Mouse (Mus musculus) neural tube, embryonic 13.5 days (tissue): Measurements from ENCODE around the gene Syndig1. TPM values are rescaled to one million over a fixed set of nuclear protein-coding genes. Genes with fewer than 3 reads are reported as not detected.
A peak's percentile ranks its signal among the peaks of the same experiment; 100 is the strongest.

Experiments
- ATAC-seq: fragments of 200-750 bp; cut with Nextera tagmentation; 2 replicates; pipeline ENCODE4 v1.8.0; 2017; ENCODE audit warnings: low read depth, mild to moderate bottlenecking, moderate TSS enrichment, moderate library complexity
- H3K27ac ChIP-seq: fragments of 300-500 bp; sonication (generic); replicated peaks from 2 replicates; pipeline ENCODE4 v1.5.1; 2015; ENCODE audit warnings: moderate library complexity, mild to moderate bottlenecking, inconsistent platforms
- H3K27me3 ChIP-seq: fragments of 300-500 bp; sonication (generic); 2 replicates; pipeline ENCODE4 v1.6.1; 2015; ENCODE audit warnings: mild to moderate bottlenecking, inconsistent platforms
- H3K36me3 ChIP-seq: fragments of 300-500 bp; sonication (generic); 2 replicates; pipeline ENCODE4 v1.6.1; 2015; ENCODE audit warnings: mild to moderate bottlenecking, inconsistent platforms
- H3K4me1 ChIP-seq: fragments of 300-500 bp; sonication (generic); replicated peaks from 2 replicates; pipeline ENCODE4 v1.6.1; 2015; ENCODE audit warnings: inconsistent platforms
- H3K4me2 ChIP-seq: fragments of 300-500 bp; sonication (generic); 2 replicates; pipeline ENCODE4 v1.6.1; 2015; ENCODE audit warnings: inconsistent platforms, mild to moderate bottlenecking, moderate library complexity
- H3K4me3 ChIP-seq: fragments of 300-500 bp; sonication (generic); 2 replicates; pipeline ENCODE4 v1.5.1; 2015; ENCODE audit warnings: mild to moderate bottlenecking, inconsistent platforms
- H3K9ac ChIP-seq: fragments of 300-500 bp; sonication (generic); 2 replicates; pipeline ENCODE4 v1.6.1; 2015; ENCODE audit warnings: moderate library complexity, mild to moderate bottlenecking, inconsistent platforms
- H3K9me3 ChIP-seq: fragments of 300-500 bp; sonication (generic); 2 replicates; pipeline ENCODE4 v1.6.1; 2016; ENCODE audit warnings: inconsistent platforms
- whole genome bisulfite sequencing: fragments of 180-500 bp; shearing (Covaris S2); methylation state at CpG from one replicate; pipeline ENCODE4 v1.1.7; 2015; 5-methylcytosine and 5-hydroxymethylcytosine counted together
- polyA plus RNA-seq: library from polyadenylated mRNA; unstranded; fragments of >200 nt; fragmentation: Nextera tagmentation; extraction: Ambion mirVana; gene quantifications from 2 replicates; pipeline ENCODE4 v1.2.1, GENCODE M21; 2015

Gene Syndig1
- polyA plus RNA-seq, 1 experiment from 2014 or later: 35.7 TPM

- Histone ChIP-seq H3K36me3 (no peaks in the 10 kb centered on the region), H3K9ac (no peak overlapping the region), H3K27ac (no peak overlapping the region), H3K4me3 (no peak overlapping the region), H3K4me2 (no peak overlapping the region), H3K4me1 (peaks cover 19% of the 10 kb centered on the region), H3K27me3 (no peaks in the 10 kb centered on the region), H3K9me3 (no peaks in the 10 kb centered on the region)
- ATAC-seq: no peak
- 95% methylated on average over 4 of the region's 4 CpGs for WGBS
Measured at GRCm38 (mm10) chr2:149992921-149993320, 163.9 kb downstream of the Syndig1 start.

GRCm38 (mm10) chr2:149996382-149996964 is 167.5 kb downstream of the Syndig1 start:
- Histone ChIP-seq H3K27me3 (no peaks in the 10 kb centered on the region), H3K4me1 (peaks cover 31% of the 10 kb centered on the region), H3K27ac (peak overlapping the region; percentile 50), H3K4me2 (no peak overlapping the region), H3K36me3 (no peaks in the 10 kb centered on the region), H3K9me3 (no peaks in the 10 kb centered on the region), H3K4me3 (no peak overlapping the region), H3K9ac (no peak overlapping the region)
- peak; percentile 74 for ATAC-seq
- 44% methylated on average over 5 of the region's 5 CpGs for WGBS

- no peak overlapping the region for H3K4me2 ChIP-seq
- no peaks in the 10 kb centered on the region for H3K27me3 ChIP-seq
- no peaks in the 10 kb centered on the region for H3K9me3 ChIP-seq
- H3K4me1 ChIP-seq: peaks cover 31% of the 10 kb centered on the region
- H3K9ac ChIP-seq: peak overlapping the region; percentile 14; the same call in 1 of the 2 replicates
- H3K36me3 ChIP-seq: no peaks in the 10 kb centered on the region
- peak overlapping the region; percentile 50 for H3K27ac ChIP-seq
- H3K4me3 ChIP-seq: no peak overlapping the region
- ATAC-seq: no peak
- 77% methylated on average over 2 of the region's 2 CpGs for WGBS
Measured at GRCm38 (mm10) chr2:149997657-149998056, 168.6 kb downstream of the Syndig1 start.

GRCm38 (mm10) chr2:149998373-149999108 is 169.5 kb downstream of the Syndig1 start:
- H3K4me2 ChIP-seq: no peak overlapping the region
- H3K36me3 ChIP-seq: no peaks in the 10 kb centered on the region
- H3K9me3 ChIP-seq: no peaks in the 10 kb centered on the region
- WGBS: 90% methylated on average over 4 of the region's 4 CpGs
- H3K4me1 ChIP-seq: peaks cover 31% of the 10 kb centered on the region
- no peaks in the 10 kb centered on the region for H3K27me3 ChIP-seq
- H3K9ac ChIP-seq: no peak overlapping the region
- no peak overlapping the region for H3K27ac ChIP-seq
- ATAC-seq: no peak
- H3K4me3 ChIP-seq: no peak overlapping the region

- H3K9me3 ChIP-seq: no peaks in the 10 kb centered on the region
- peak; percentile 73 for ATAC-seq
- H3K9ac ChIP-seq: no peak overlapping the region
- H3K4me3 ChIP-seq: no peak overlapping the region
- no peaks in the 10 kb centered on the region for H3K36me3 ChIP-seq
- WGBS: 31% methylated on average over 2 of the region's 2 CpGs
- H3K4me1 ChIP-seq: peaks cover 31% of the 10 kb centered on the region
- H3K27ac ChIP-seq: no peak overlapping the region
- H3K27me3 ChIP-seq: no peaks in the 10 kb centered on the region
- no peak overlapping the region for H3K4me2 ChIP-seq
Measured at GRCm38 (mm10) chr2:150000564-150000963, 171.6 kb downstream of the Syndig1 start.

GRCm38 (mm10) chr2:150003499-150003898 is 174.5 kb downstream of the Syndig1 start:
- H3K4me2 ChIP-seq: no peak overlapping the region
- H3K36me3 ChIP-seq: no peaks in the 10 kb centered on the region
- no peaks in the 10 kb centered on the region for H3K9me3 ChIP-seq
- H3K9ac ChIP-seq: no peak overlapping the region
- no peak for ATAC-seq
- no peak overlapping the region for H3K27ac ChIP-seq
- peaks cover 11% of the 10 kb centered on the region for H3K4me1 ChIP-seq
- no peaks in the 10 kb centered on the region; the same call in 1 of the 2 replicates for H3K27me3 ChIP-seq
- no peak overlapping the region for H3K4me3 ChIP-seq
- WGBS: 89% methylated on average over 3 of the region's 3 CpGs

- Histone ChIP-seq H3K4me2 (no peak overlapping the region), H3K36me3 (no peaks in the 10 kb centered on the region), H3K9ac (no peak overlapping the region), H3K4me3 (no peak overlapping the region), H3K4me1 (peaks cover 18% of the 10 kb centered on the region), H3K9me3 (no peaks in the 10 kb centered on the region), H3K27ac (no peak overlapping the region), H3K27me3 (no peaks in the 10 kb centered on the region)
- ATAC-seq: no peak
- WGBS: 79% methylated on average over 6 of the region's 6 CpGs
Measured at GRCm38 (mm10) chr2:150012787-150013346, 183.9 kb downstream of the Syndig1 start.

GRCm38 (mm10) chr2:150013785-150014184 is 184.8 kb downstream of the Syndig1 start:
- H3K9ac ChIP-seq: no peak overlapping the region
- no peak overlapping the region for H3K27ac ChIP-seq
- H3K36me3 ChIP-seq: no peaks in the 10 kb centered on the region
- no peak for ATAC-seq
- H3K27me3 ChIP-seq: no peaks in the 10 kb centered on the region
- 42% methylated on average over 4 of the region's 4 CpGs for WGBS
- no peaks in the 10 kb centered on the region for H3K9me3 ChIP-seq
- peaks cover 18% of the 10 kb centered on the region for H3K4me1 ChIP-seq
- H3K4me3 ChIP-seq: no peak overlapping the region
- H3K4me2 ChIP-seq: no peak overlapping the region

- H3K4me2 ChIP-seq: no peak overlapping the region
- no peaks in the 10 kb centered on the region for H3K36me3 ChIP-seq
- H3K4me3 ChIP-seq: no peak overlapping the region
- H3K9ac ChIP-seq: no peak overlapping the region
- 49% methylated on average over 5 of the region's 5 CpGs for WGBS
- H3K27me3 ChIP-seq: no peaks in the 10 kb centered on the region
- H3K4me1 ChIP-seq: peaks cover 18% of the 10 kb centered on the region
- no peaks in the 10 kb centered on the region for H3K9me3 ChIP-seq
- peak overlapping the region; percentile 33; the same call in 1 of the 2 replicates for H3K27ac ChIP-seq
- ATAC-seq: no peak
Measured at GRCm38 (mm10) chr2:150016303-150016702, 187.3 kb downstream of the Syndig1 start.

GRCm38 (mm10) chr2:150020706-150021105 is 191.7 kb downstream of the Syndig1 start:
- no peak for ATAC-seq
- 58% methylated on average over 2 of the region's 2 CpGs for WGBS
- peaks cover 19% of the 10 kb centered on the region for H3K4me1 ChIP-seq

GRCm38 (mm10) chr2:150023873-150024339 is 194.9 kb downstream of the Syndig1 start:
- WGBS: 5% methylated on average over 2 of the region's 2 CpGs
- Histone ChIP-seq H3K27me3 (no peaks in the 10 kb centered on the region), H3K9me3 (no peaks in the 10 kb centered on the region), H3K4me3 (no peak overlapping the region), H3K27ac (no peak overlapping the region), H3K4me1 (peaks cover 9% of the 10 kb centered on the region), H3K4me2 (no peak overlapping the region), H3K9ac (no peak overlapping the region), H3K36me3 (no peaks in the 10 kb centered on the region)
- peak; percentile 97 for ATAC-seq

More at GRCm38 (mm10) chr2:150020706-150021105, 191.7 kb downstream of the Syndig1 start:
- Histone ChIP-seq H3K4me3 (no peak overlapping the region), H3K36me3 (no peaks in the 10 kb centered on the region), H3K27me3 (no peaks in the 10 kb centered on the region), H3K9ac (no peak overlapping the region), H3K27ac (no peak overlapping the region), H3K9me3 (no peaks in the 10 kb centered on the region), H3K4me2 (no peak overlapping the region)

GRCm38 (mm10) chr2:150043531-150043930 is 214.5 kb downstream of the Syndig1 start:
- WGBS: 84% methylated on average over 7 of the region's 7 CpGs
- ATAC-seq: no peak
- H3K9me3 ChIP-seq: no peaks in the 10 kb centered on the region
- H3K4me1 ChIP-seq: no peaks in the 10 kb centered on the region
- H3K27me3 ChIP-seq: no peaks in the 10 kb centered on the region
- no peak overlapping the region for H3K4me2 ChIP-seq
- no peak overlapping the region for H3K9ac ChIP-seq
- H3K36me3 ChIP-seq: no peaks in the 10 kb centered on the region
- no peak overlapping the region for H3K27ac ChIP-seq
- no peak overlapping the region for H3K4me3 ChIP-seq
